Mouse (Mus musculus): Measurements from ENCODE around the gene Vmn2r90. TPM values are rescaled to one million over a fixed set of nuclear protein-coding genes. Genes with fewer than 3 reads are reported as not detected.
"Not testable (repeated sequence)": the region's sequence is repeated elsewhere in the genome, so short reads cannot be mapped to it uniquely, and the experiment has no call there.

Gene Vmn2r90
- polyA plus RNA-seq (2016; fragmentation: Nextera tagmentation; extraction: Ambion mirVana): not detected in 2 replicates

DNA sequence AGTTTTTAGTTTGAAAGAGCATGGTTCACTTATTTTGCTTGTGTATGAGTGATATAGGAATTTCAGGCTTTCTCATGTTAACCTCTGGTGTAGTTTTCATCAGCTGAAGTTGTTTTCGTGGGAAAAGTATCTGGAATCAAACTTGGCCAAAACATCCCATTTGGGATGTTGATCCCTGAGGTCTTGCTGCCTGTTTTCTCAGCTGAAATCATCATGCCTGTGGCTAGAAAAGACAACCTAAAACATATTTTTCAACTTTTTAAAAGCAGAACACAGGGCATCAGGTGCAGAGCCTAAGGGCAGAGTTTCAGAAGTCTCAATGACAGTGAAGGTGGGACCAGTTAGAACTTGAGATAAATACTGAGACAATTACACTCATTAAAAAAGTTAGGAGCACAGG, at the start of gene Vmn2r90:
Gene Vmn2r90, plus strand, starts transcription at position 301 of the 400 bp plus-strand sequence.
- no peak for DNase-seq (ENCODE audit: extremely low spot score, low spot score)
- Histone ChIP-seq H3K4me3 (no peak within 1 kb of the TSS), H3K27me3 (ENCODE audit: poor library complexity, severe bottlenecking) (no peaks in the 10 kb centered on the region), H3K27ac (no peak within 1 kb of the TSS), H3K9me3 (peaks cover 9% of the 10 kb centered on the region; the same call in 1 of the 2 replicates), H3K4me1 (no peaks in the 10 kb centered on the region), H3K36me3 (replicated peaks) (no peaks in the 10 kb centered on the region)
- 68% methylated on average over 1 of the region's 1 CpGs for WGBS

DNA sequence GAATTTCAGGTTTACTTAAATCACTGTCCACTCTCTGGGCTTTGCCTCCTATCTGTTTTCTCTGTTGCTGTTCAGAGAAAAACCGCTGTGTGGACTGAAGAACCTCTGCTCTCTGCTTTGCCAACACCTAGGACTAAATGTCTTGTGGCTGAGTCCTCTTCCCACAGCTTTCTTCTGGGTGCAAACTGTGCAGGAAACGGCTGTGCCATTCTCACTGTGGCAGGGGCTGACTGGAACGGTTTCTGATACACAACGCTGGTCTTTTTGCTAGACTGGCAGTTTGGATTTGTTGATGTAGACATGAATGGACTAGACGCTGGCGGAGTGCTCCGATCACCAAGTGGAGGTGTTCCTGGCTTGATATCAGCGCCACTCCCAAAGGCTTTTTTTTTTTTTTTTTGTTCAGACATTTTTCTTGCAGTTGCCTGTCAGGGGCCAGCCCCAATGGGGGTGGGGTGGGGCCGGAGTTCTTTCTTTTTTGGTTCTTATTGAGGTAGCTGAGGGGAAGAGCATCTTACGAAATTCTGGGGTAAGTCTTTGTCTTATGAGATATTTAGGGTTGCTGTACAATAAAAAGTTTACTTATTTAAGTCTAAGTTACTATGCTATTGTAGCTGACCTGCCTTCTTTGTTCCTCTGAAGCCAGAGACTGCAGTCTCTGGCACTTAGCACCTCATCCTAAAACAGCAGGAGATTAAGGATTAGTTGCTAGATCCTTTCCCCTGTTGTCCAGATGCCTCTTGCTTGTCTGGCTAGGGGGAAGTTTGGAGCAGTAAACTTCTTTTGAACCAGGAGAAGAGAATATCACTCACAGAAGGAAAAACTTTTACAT, 48.3 kb upstream of the Vmn2r90 start:
- Histone ChIP-seq H3K4me3 (peak overlapping the region; percentile 24), H3K9me3 (peaks cover 3% of the 10 kb centered on the region; the same call in 1 of the 2 replicates), H3K27ac (peak overlapping the region; percentile 62; the same call in 1 of the 2 replicates), H3K27me3 (ENCODE audit: poor library complexity, severe bottlenecking) (no peaks in the 10 kb centered on the region), H3K4me1 (peaks cover 17% of the 10 kb centered on the region), H3K36me3 (replicated peaks) (no peaks in the 10 kb centered on the region)
- peak; percentile 15 for DNase-seq (ENCODE audit: extremely low spot score, low spot score)
- WGBS: 25% methylated on average over 10 of the region's 10 CpGs

DNA sequence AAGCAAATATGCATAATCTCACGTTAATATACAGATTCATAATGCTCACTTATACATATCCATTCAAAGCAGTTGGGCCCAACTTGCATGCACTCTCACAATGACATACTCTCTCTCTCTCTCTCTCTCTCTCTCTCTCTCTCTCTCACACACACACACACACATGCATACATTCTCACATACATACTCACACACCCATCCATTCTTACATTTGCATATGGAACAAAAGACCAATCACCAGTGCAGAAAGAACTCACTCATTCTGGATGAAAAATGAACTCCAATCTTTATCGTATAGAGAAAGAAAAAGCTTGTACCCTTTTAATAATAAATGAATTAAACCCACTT, 47.7 kb upstream of the Vmn2r90 start:
- WGBS: 53% methylated on average over 2 of the region's 2 CpGs
- no peaks in the 10 kb centered on the region for H3K36me3 ChIP-seq (replicated peaks)
- peaks cover 17% of the 10 kb centered on the region for H3K4me1 ChIP-seq
- no peaks in the 10 kb centered on the region for H3K27me3 ChIP-seq (ENCODE audit: poor library complexity, severe bottlenecking)
- no peak overlapping the region for H3K4me3 ChIP-seq
- no peak for DNase-seq (ENCODE audit: extremely low spot score, low spot score)
- H3K27ac ChIP-seq: no peak overlapping the region
- peaks cover 5% of the 10 kb centered on the region; the same call in 1 of the 2 replicates for H3K9me3 ChIP-seq

DNA sequence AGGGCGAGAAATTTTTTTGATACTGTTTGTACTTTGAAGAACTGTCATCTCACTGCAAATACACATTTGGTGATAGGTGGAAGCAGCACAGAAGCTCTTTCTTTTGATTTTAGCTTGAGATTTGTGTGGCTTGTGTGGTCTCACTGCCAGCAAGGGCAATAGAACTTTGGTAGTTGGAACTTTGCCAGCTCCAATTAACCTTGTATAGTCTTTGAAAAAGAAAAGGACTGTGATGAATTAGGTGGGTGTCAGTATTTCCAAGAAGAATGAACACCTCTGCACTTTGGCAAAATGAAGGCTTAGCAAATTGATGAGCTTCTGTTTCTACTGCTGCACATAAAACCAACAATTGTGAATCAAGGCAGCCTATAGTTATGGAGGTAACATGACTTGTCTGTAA, 24.8 kb upstream of the Vmn2r90 start:
- Histone ChIP-seq H3K4me3 (no peak overlapping the region), H3K36me3 (replicated peaks) (no peaks in the 10 kb centered on the region), H3K27me3 (ENCODE audit: poor library complexity, severe bottlenecking) (no peaks in the 10 kb centered on the region), H3K4me1 (no peaks in the 10 kb centered on the region), H3K9me3 (no peaks in the 10 kb centered on the region), H3K27ac (no peak overlapping the region)
- no peak for DNase-seq (ENCODE audit: extremely low spot score, low spot score)
- WGBS: 93% methylated on average over 1 of the region's 1 CpGs

- DNase-seq (ENCODE audit: extremely low spot score, low spot score): no peak
- Histone ChIP-seq H3K27me3 (ENCODE audit: poor library complexity, severe bottlenecking) (no peaks in the 10 kb centered on the region), H3K27ac (no peak overlapping the region), H3K4me3 (no peak overlapping the region), H3K9me3 (no peaks in the 10 kb centered on the region), H3K36me3 (replicated peaks) (no peaks in the 10 kb centered on the region), H3K4me1 (no peaks in the 10 kb centered on the region)
- WGBS: 78% methylated on average over 2 of the region's 2 CpGs
Observed at GRCm38 (mm10) chr17:17690659-17691058, 12.9 kb upstream of the Vmn2r90 start.

DNA sequence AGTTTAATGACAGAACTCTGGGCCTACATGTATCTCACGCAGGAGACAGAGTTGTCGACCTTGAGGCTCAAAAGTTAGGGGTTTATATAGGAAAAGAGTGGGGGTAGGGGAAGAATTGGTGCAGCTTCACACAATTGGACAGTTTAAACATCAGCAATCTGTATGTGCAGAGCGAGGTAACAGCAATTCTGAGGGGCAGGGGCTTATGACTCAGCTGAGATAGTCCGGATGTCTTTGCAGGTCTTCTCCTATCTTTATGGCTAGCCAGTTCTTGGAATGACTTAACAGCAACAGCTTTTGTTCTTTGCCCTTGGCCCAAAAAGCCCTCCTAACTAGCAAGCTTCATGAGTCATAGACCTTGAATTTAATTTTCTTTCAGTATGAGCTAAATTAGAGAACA, 28.8 kb downstream of the Vmn2r90 start:
- WGBS: 82% methylated on average over 4 of the region's 4 CpGs
- not testable (repeated sequence) for H3K27ac ChIP-seq; DNase-seq (ENCODE audit: extremely low spot score, low spot score); H3K36me3 ChIP-seq (replicated peaks); H3K4me1 ChIP-seq; H3K9me3 ChIP-seq; H3K4me3 ChIP-seq; H3K27me3 ChIP-seq (ENCODE audit: poor library complexity, severe bottlenecking)

- H3K27ac ChIP-seq: no peak overlapping the region
- no peaks in the 10 kb centered on the region for H3K27me3 ChIP-seq (ENCODE audit: poor library complexity, severe bottlenecking)
- no peak overlapping the region for H3K4me3 ChIP-seq
- 85% methylated on average over 1 of the region's 1 CpGs for WGBS
- no peak for DNase-seq (ENCODE audit: extremely low spot score, low spot score)
- H3K9me3 ChIP-seq: peaks cover 13% of the 10 kb centered on the region
- H3K36me3 ChIP-seq (replicated peaks): no peaks in the 10 kb centered on the region
- H3K4me1 ChIP-seq: no peaks in the 10 kb centered on the region
Observed at GRCm38 (mm10) chr17:17738635-17739034, 35.1 kb downstream of the Vmn2r90 start.

DNA sequence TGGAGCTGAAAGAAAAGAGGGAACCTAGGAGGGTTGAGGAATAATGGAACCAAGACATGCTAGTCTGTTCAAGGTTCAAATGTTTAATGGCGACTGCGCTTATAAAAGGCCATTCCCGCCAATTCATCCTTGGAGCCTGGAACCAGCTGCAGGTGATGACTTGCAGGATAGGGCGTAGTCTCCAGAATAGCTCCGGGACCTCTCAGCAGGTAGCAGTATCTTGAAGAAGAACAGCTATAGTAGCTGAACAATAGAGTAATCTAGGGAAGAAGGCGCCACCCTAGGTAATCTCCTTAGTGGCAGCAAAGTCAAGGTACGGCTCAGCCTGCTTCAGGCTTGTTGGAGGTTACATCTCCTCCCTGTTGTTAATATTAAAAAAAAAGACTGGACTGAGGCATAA, 35.8 kb downstream of the Vmn2r90 start:
- H3K4me1 ChIP-seq; DNase-seq (ENCODE audit: extremely low spot score, low spot score); H3K27me3 ChIP-seq (ENCODE audit: poor library complexity, severe bottlenecking); H3K27ac ChIP-seq; H3K36me3 ChIP-seq (replicated peaks); H3K4me3 ChIP-seq: not testable (repeated sequence)
- WGBS: 91% methylated on average over 7 of the region's 7 CpGs
- H3K9me3 ChIP-seq: peaks cover 13% of the 10 kb centered on the region

DNA sequence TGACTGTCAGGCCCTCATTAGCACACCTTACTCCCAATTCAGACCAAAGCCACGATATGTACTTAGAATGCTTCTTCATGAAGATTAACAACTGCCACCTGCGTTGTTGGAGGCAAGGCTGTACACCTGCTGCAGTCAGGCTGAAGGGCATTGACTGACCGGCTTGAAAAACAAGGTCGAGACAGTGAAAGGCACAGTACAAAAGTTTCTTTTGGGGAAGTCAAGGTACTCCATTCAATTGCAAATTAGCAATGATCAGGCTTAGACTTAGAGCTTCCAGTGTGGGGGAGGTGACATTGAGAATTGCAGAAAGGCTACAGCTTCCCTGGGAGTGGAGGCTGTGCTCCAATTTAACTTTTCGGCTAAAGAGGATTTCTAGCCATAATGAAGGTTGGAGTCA, 36.4 kb downstream of the Vmn2r90 start:
- 86% methylated on average over 5 of the region's 5 CpGs for WGBS
- DNase-seq (ENCODE audit: extremely low spot score, low spot score); H3K4me1 ChIP-seq; H3K27me3 ChIP-seq (ENCODE audit: poor library complexity, severe bottlenecking); H3K36me3 ChIP-seq (replicated peaks); H3K4me3 ChIP-seq; H3K27ac ChIP-seq: not testable (repeated sequence)
- H3K9me3 ChIP-seq: peaks cover 13% of the 10 kb centered on the region

DNA sequence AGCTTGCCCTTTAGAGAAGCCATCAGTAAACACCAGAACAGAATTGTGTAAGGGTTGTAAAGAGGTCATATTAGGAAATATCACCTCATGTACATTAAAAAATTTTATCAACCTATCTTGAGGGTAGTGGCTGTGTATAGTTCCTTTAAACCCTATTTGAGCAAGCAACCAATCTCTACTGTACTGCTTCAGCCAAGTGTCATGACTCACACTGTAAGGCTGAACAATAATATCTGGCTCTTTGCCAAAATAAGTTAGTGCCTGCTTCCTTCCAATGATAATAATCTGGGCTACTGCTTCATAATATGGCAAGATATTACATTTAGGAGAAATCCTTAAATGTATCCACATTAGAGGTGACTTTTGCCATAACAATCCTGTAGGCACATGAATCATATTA, 38.0 kb downstream of the Vmn2r90 start:
- H3K27me3 ChIP-seq (ENCODE audit: poor library complexity, severe bottlenecking); H3K4me3 ChIP-seq; DNase-seq (ENCODE audit: extremely low spot score, low spot score); H3K36me3 ChIP-seq (replicated peaks); H3K4me1 ChIP-seq; H3K27ac ChIP-seq: not testable (repeated sequence)
- peaks cover 13% of the 10 kb centered on the region for H3K9me3 ChIP-seq

DNA sequence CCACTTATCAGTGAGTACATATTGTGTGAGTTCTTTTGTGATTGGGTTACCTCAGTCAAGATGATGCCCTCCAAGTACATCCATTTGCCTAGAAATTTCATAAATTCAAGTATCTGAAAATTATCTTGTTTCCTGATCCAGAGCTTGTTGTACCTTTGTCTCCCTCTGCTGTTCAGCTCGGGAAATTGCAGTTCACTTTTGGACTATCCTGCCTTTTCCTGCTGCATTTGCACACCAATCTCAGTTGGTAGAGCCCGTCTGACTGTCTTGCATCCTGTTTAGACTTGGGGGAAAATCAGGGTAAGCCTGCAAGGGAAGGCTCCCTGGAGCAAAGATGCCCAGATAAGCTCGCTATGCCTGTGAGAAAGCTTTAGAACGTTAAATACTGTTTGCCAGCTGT, 45.8 kb downstream of the Vmn2r90 start:
- not testable (repeated sequence) for H3K27ac ChIP-seq; H3K27me3 ChIP-seq (ENCODE audit: poor library complexity, severe bottlenecking); H3K4me3 ChIP-seq; H3K4me1 ChIP-seq; H3K9me3 ChIP-seq; H3K36me3 ChIP-seq (replicated peaks)
- peak; percentile 35 for DNase-seq (ENCODE audit: extremely low spot score, low spot score)
- WGBS: 17% methylated on average over 4 of the region's 4 CpGs

DNA sequence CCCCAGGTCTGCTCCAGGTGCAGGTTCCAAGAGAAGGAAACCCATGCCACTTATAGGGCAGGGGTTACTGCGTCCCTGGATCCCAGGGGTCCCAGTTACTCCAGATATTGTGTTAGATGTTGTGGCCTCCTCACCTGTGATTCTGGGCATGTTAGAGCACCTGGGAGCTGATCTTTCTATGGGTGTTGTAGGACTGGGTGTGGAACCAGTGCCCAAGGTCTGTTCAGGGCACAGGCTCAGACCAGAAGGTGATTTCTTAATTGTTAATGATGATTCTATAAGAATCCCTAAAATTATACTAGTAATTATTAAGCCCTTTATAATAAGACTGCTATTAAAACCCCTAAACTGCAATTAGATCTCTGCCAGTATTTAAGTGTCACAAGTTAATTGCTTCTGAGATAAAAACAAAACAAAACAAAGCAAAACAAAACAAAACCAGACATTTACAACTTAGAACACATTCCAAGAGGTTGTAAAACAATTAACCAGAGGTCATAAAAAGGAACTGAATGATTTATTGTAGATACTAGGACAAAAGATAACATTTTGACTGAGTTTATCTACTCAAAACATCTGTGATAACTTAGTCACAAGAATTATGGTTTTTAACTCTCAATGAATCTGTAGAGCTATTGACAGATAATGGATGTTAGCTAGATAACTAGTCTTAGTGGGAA, 59.2 kb downstream of the Vmn2r90 start:
- H3K9me3 ChIP-seq: no peaks in the 10 kb centered on the region
- no peak overlapping the region for H3K27ac ChIP-seq
- H3K4me1 ChIP-seq: no peaks in the 10 kb centered on the region
- no peak overlapping the region for H3K4me3 ChIP-seq
- H3K36me3 ChIP-seq (replicated peaks): no peaks in the 10 kb centered on the region
- H3K27me3 ChIP-seq (ENCODE audit: poor library complexity, severe bottlenecking): no peaks in the 10 kb centered on the region
- whole genome bisulfite sequencing: 100% methylated on average over 1 of the region's 1 CpGs
- no peak for DNase-seq (ENCODE audit: extremely low spot score, low spot score)

DNA sequence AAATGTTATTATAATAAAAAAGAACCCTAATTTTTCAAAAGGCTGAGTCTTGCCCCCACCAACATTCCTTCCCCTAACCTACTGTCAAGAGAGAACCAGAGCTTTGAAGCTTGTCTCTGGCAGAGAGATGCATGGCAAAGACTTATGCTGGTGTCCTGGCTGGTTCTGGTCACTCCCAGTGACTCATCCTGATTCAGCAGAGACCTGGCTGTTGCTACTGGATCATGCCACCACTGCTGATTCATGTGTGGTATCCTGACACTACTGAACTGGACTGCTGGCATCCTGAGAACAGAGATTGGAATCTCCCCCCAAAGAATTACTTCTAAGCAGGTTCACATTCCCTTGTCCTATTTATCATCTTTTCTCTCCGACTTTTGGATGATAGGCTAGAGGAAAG, 60.7 kb downstream of the Vmn2r90 start:
- 59% methylated on average over 1 of the region's 1 CpGs for WGBS
- no peak overlapping the region for H3K4me3 ChIP-seq
- no peaks in the 10 kb centered on the region for H3K4me1 ChIP-seq
- no peak overlapping the region for H3K27ac ChIP-seq
- no peaks in the 10 kb centered on the region for H3K9me3 ChIP-seq
- no peaks in the 10 kb centered on the region for H3K27me3 ChIP-seq (ENCODE audit: poor library complexity, severe bottlenecking)
- no peaks in the 10 kb centered on the region for H3K36me3 ChIP-seq (replicated peaks)
- no peak for DNase-seq (ENCODE audit: extremely low spot score, low spot score)

Data from forebrain, embryonic 10.5 days (tissue).